Mouse (Mus musculus): ENCODE data around the gene Lrrc57.

- no peak for TF ChIP-seq CTCF (IDR thresholded peaks at IDR 0.05 in 2 of 3, conservative IDR thresholded peaks at IDR 0.05 in 1 of 3; ENCODE audit: control insufficient read depth in 1 of 3, insufficient read depth in 1 of 3, low read depth in 2 of 3, low read length in 3 of 3, poor library complexity in 1 of 3, severe bottlenecking in 1 of 3)
- TF ChIP-seq POLR2A (IDR thresholded peaks at IDR 0.05; ENCODE audit: control insufficient read depth in 1 of 2, insufficient read depth in 1 of 2, low read depth in 1 of 2, low read length in 2 of 2, poor library complexity in 1 of 2), result no peak
- no peak for TF ChIP-seq MAZ (IDR thresholded peaks at IDR 0.05; ENCODE audit: low read depth, low read length)
- TF ChIP-seq POLR2AphosphoS5 (IDR thresholded peaks at IDR 0.05; ENCODE audit: borderline replicate concordance, low read depth, low read length), result no peak
- no peak for TF ChIP-seq HCFC1 (IDR thresholded peaks at IDR 0.05; ENCODE audit: low read depth, low read length)
- no peak for TF ChIP-seq TCF12 (IDR thresholded peaks at IDR 0.05; ENCODE audit: low read depth, low read length)
- TF ChIP-seq MAX (IDR thresholded peaks at IDR 0.05; ENCODE audit: low read length), result no peak
- no peak for TF ChIP-seq TBP (IDR thresholded peaks at IDR 0.05; ENCODE audit: low read depth, low read length)
These were observed 13.6 kb upstream of the Lrrc57 start for GRCm38 (mm10) chr2:120622920-120623319.

All from MEL (cell line).